Mouse (Mus musculus): ENCODE measurements around the gene Tmem222. TPM values are rescaled to one million over a fixed set of nuclear protein-coding genes. Genes with fewer than 3 reads are reported as not detected.
A peak's percentile ranks its signal among the peaks of the same experiment; 100 is the strongest.

The Tmem222 gene
- polyA plus RNA-seq, 1 experiment, result 28.5 TPM

DNA sequence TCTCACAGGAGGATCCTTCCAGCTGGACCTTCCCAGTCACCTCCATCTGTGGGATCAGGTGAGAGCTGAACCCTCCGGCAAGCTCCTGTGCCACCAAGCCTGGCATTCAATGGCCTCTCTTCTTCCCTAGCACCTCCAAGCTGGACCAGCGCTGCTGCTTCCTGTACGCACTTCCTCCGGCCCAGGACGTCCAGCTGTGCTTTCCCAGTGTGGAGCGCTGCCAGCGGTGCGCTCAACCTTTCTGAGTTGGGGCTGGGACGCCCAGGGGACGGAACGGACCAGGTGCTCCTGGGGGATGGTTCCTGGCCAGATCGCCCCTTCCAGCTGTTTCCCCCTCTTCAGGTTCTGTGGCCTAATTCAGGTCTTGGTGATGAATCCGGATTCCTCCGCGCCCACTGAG, 30.5 kb downstream of the Tmem222 start:
- Histone ChIP-seq H3K4me3 (ENCODE audit: low read depth, low read length) (0 out of 2 replicates have a peak overlapping the region, but pooled peaks have one; percentile 16), H3K9ac (ENCODE audit: low read depth, poor library complexity, severe bottlenecking) (no peak overlapping the region), H3K4me1 (ENCODE audit: control insufficient read depth, insufficient read depth, low read length) (no peaks in the 10 kb centered on the region), H3K27me3 (ENCODE audit: control insufficient read depth, insufficient read depth, low read length, poor library complexity, severe bottlenecking) (no peaks in the 10 kb centered on the region), H3K36me3 (ENCODE audit: control insufficient read depth, insufficient read depth, low read length, poor library complexity, severe bottlenecking) (no peaks in the 10 kb centered on the region), H3K27ac (ENCODE audit: insufficient read depth, low read length) (no peak overlapping the region), H3K9me3 (replicated peaks; ENCODE audit: control insufficient read depth, insufficient read depth, low read length, poor library complexity, severe bottlenecking) (no peaks in the 10 kb centered on the region)
- no peak for TF ChIP-seq EP300 (IDR thresholded peaks at IDR 0.05; ENCODE audit: insufficient read depth, low read depth, low read length)
- TF ChIP-seq CTCF (IDR thresholded peaks at IDR 0.05; ENCODE audit: low read depth, low read length), result no peak
- no peak for TF ChIP-seq POLR2A (IDR thresholded peaks at IDR 0.05; ENCODE audit: insufficient read depth, low read length)

DNA sequence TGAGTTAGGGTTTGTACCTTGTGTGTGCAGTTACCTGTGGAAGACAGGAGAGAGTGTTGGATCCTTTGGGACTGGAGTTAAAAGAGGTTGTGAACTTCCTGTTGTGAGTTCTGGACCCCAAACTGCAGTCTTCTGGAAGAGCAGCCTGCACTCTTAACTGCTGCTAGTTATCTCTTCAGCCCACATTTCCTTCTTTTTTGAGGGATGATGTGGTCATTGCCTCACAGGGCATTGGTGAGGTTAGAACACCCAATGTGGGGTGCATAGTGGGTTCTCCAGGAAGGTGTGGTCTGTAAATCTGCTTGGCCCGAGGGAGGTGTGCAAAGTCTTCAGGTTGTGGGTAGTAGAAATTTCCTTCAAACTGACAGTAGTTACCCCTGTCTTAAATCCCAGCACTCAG, 33.3 kb downstream of the Tmem222 start:
- no peak overlapping the region for H3K9ac ChIP-seq (ENCODE audit: low read depth, poor library complexity, severe bottlenecking)
- no peak overlapping the region for H3K27ac ChIP-seq (ENCODE audit: insufficient read depth, low read length)
- H3K27me3 ChIP-seq (ENCODE audit: control insufficient read depth, insufficient read depth, low read length, poor library complexity, severe bottlenecking), result no peaks in the 10 kb centered on the region

DNA sequence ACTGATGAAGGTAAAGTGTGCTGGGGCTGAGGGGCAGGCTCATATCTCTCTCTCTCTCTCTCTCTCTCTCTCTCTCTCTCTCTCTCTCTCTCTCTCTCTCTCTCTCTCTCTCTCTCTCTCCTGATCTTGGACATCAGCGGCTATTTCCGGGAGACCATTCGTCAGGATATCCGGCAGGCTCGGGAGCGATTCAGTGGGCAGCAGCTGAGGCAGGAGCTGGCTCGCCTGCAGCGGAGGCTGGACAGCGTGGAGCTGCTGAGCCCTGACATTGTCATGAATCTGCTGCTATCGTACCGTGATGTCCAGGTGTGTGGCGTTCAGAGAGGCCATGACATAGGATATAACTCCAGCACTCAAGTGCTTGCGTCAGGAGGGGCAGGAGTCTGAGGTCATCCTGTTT, 34.1 kb downstream of the Tmem222 start:
- TF ChIP-seq POLR2A (IDR thresholded peaks at IDR 0.05; ENCODE audit: insufficient read depth, low read length) (no peak), EP300 (IDR thresholded peaks at IDR 0.05; ENCODE audit: insufficient read depth, low read depth, low read length) (no peak), CTCF (IDR thresholded peaks at IDR 0.05; ENCODE audit: low read depth, low read length) (no peak)
- Histone ChIP-seq H3K36me3 (ENCODE audit: control insufficient read depth, insufficient read depth, low read length, poor library complexity, severe bottlenecking) (no peaks in the 10 kb centered on the region), H3K4me3 (ENCODE audit: low read depth, low read length) (no peak overlapping the region), H3K27me3 (ENCODE audit: control insufficient read depth, insufficient read depth, low read length, poor library complexity, severe bottlenecking) (no peaks in the 10 kb centered on the region), H3K9ac (ENCODE audit: low read depth, poor library complexity, severe bottlenecking) (no peak overlapping the region), H3K4me1 (ENCODE audit: control insufficient read depth, insufficient read depth, low read length) (no peaks in the 10 kb centered on the region), H3K9me3 (replicated peaks; ENCODE audit: control insufficient read depth, insufficient read depth, low read length, poor library complexity, severe bottlenecking) (no peaks in the 10 kb centered on the region), H3K27ac (ENCODE audit: insufficient read depth, low read length) (no peak overlapping the region)

More for the DNA sequence above, 33.3 kb downstream of the Tmem222 start:
- Histone ChIP-seq H3K4me3 (ENCODE audit: low read depth, low read length) (no peak overlapping the region), H3K9me3 (replicated peaks; ENCODE audit: control insufficient read depth, insufficient read depth, low read length, poor library complexity, severe bottlenecking) (no peaks in the 10 kb centered on the region), H3K4me1 (ENCODE audit: control insufficient read depth, insufficient read depth, low read length) (no peaks in the 10 kb centered on the region), H3K36me3 (ENCODE audit: control insufficient read depth, insufficient read depth, low read length, poor library complexity, severe bottlenecking) (no peaks in the 10 kb centered on the region)
- TF ChIP-seq CTCF (IDR thresholded peaks at IDR 0.05; ENCODE audit: low read depth, low read length) (no peak), EP300 (IDR thresholded peaks at IDR 0.05; ENCODE audit: insufficient read depth, low read depth, low read length) (no peak), POLR2A (IDR thresholded peaks at IDR 0.05; ENCODE audit: insufficient read depth, low read length) (no peak)

- Histone ChIP-seq H3K9me3 (replicated peaks; ENCODE audit: control insufficient read depth, insufficient read depth, low read length, poor library complexity, severe bottlenecking) (no peaks in the 10 kb centered on the region), H3K27me3 (ENCODE audit: control insufficient read depth, insufficient read depth, low read length, poor library complexity, severe bottlenecking) (no peaks in the 10 kb centered on the region), H3K27ac (ENCODE audit: insufficient read depth, low read length) (no peak overlapping the region), H3K4me3 (ENCODE audit: low read depth, low read length) (no peak overlapping the region), H3K9ac (ENCODE audit: low read depth, poor library complexity, severe bottlenecking) (no peak overlapping the region), H3K4me1 (ENCODE audit: control insufficient read depth, insufficient read depth, low read length) (no peaks in the 10 kb centered on the region), H3K36me3 (ENCODE audit: control insufficient read depth, insufficient read depth, low read length, poor library complexity, severe bottlenecking) (no peaks in the 10 kb centered on the region)
- TF ChIP-seq CTCF (IDR thresholded peaks at IDR 0.05; ENCODE audit: low read depth, low read length) (no peak), POLR2A (IDR thresholded peaks at IDR 0.05; ENCODE audit: insufficient read depth, low read length) (no peak), EP300 (IDR thresholded peaks at IDR 0.05; ENCODE audit: insufficient read depth, low read depth, low read length) (no peak)
These were observed 34.9 kb downstream of the Tmem222 start for GRCm38 (mm10) chr4:133242710-133243109.

DNA sequence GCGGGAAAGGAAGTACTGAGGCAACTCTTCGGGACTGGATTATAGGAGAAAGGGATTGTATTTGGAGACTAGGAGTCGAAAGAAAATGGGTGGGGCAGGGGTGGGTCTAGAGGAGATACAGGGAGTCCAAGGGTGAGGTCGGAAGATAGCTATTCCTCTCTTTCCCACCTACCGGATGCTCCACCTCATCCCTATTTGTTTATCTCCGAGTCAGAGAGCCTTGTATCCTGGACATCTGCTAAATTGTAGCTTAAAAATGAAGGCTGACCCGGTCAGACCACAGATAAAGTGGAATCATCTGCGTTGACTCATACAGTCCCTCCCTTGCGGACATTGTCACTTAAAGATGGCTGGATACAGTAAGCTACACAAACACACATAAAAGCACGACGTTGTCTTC, 35.7 kb downstream of the Tmem222 start:
- Histone ChIP-seq H3K36me3 (ENCODE audit: control insufficient read depth, insufficient read depth, low read length, poor library complexity, severe bottlenecking) (no peaks in the 10 kb centered on the region), H3K9me3 (replicated peaks; ENCODE audit: control insufficient read depth, insufficient read depth, low read length, poor library complexity, severe bottlenecking) (no peaks in the 10 kb centered on the region), H3K9ac (ENCODE audit: low read depth, poor library complexity, severe bottlenecking) (peak overlapping the region; percentile 76; the same call in 1 of the 2 replicates), H3K4me3 (ENCODE audit: low read depth, low read length) (peak overlapping the region; percentile 97), H3K27me3 (ENCODE audit: control insufficient read depth, insufficient read depth, low read length, poor library complexity, severe bottlenecking) (no peaks in the 10 kb centered on the region), H3K4me1 (ENCODE audit: control insufficient read depth, insufficient read depth, low read length) (no peaks in the 10 kb centered on the region), H3K27ac (ENCODE audit: insufficient read depth, low read length) (peak overlapping the region; percentile 48; the same call in 1 of the 2 replicates)
- TF ChIP-seq CTCF (IDR thresholded peaks at IDR 0.05; ENCODE audit: low read depth, low read length) (no peak), POLR2A (IDR thresholded peaks at IDR 0.05; ENCODE audit: insufficient read depth, low read length) (no peak), EP300 (IDR thresholded peaks at IDR 0.05; ENCODE audit: insufficient read depth, low read depth, low read length) (no peak)

DNA sequence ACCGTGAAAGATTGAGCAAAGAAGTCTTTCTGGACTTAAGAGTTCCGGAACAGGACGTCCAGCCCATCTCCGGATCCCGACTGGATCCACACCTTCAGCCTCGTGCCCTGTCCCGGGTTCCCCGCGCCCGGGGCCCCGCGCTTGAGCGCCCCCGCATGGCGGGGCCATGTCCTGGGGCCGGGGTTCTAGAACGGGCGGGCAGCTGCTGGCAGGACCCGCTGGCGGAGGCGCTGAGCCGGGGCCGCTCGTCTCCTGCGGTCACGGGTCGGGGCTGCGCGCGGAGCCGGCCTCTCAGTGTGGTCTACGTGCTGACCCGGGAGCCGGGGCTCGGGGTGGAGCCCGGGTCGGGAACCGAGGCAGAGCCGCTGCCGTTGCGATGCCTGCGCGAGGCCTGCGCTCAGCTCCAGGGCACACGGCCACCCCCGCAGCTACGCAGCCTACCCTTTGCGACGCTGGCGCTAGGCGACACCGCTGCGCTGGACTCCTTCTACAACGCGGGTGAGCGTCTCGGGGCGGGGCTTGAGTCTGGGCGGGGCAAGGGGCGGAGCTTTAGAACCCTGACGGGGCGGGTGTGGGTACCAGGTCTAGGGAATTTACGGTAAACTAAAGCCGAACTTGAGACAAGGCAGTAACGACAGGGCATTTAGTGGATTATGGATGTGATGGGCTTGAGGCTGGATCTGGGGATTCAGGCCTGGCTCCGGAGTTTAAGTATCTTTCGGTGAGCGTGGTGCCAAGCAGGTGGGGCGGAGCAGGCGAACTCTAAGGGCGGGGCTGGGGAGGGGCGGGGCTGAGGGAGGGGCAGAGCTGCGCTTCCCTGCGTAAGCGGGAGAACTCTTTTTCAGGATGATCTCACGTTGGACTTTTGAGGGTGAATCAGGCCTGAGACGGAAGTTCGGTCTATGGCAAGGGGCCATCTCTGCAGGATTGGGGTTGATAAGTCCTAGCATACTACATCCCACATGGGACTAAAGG, 36.4 kb downstream of the Tmem222 start:
- H3K36me3 ChIP-seq (ENCODE audit: control insufficient read depth, insufficient read depth, low read length, poor library complexity, severe bottlenecking), result no peaks in the 10 kb centered on the region
- H3K9ac ChIP-seq (ENCODE audit: low read depth, poor library complexity, severe bottlenecking), result peak overlapping the region; percentile 76
- peak overlapping the region; percentile 48; the same call in 1 of the 2 replicates for H3K27ac ChIP-seq (ENCODE audit: insufficient read depth, low read length)
- no peaks in the 10 kb centered on the region for H3K27me3 ChIP-seq (ENCODE audit: control insufficient read depth, insufficient read depth, low read length, poor library complexity, severe bottlenecking)
- H3K4me1 ChIP-seq (ENCODE audit: control insufficient read depth, insufficient read depth, low read length), result no peaks in the 10 kb centered on the region
- H3K4me3 ChIP-seq (ENCODE audit: low read depth, low read length), result peak overlapping the region; percentile 97
- no peaks in the 10 kb centered on the region for H3K9me3 ChIP-seq (replicated peaks; ENCODE audit: control insufficient read depth, insufficient read depth, low read length, poor library complexity, severe bottlenecking)
- TF ChIP-seq POLR2A (IDR thresholded peaks at IDR 0.05; ENCODE audit: insufficient read depth, low read length) (peak; percentile 78), CTCF (IDR thresholded peaks at IDR 0.05; ENCODE audit: low read depth, low read length) (no peak)

Data from ES-Bruce4 (cell line).